Mouse (Mus musculus) gonadal fat pad, adult 2 months (tissue): ENCODE data around the gene Olfr944. TPM values are rescaled to one million over a fixed set of nuclear protein-coding genes. Genes with fewer than 3 reads are reported as not detected.

Experiments
- DNase-seq: peaks from one replicate; pipeline ENCODE4 v3.0.0-alpha.2; 2012; ENCODE audit warnings: low read depth
- polyA plus RNA-seq: library from polyadenylated mRNA; depleted of rRNA; stranded (reverse); fragments of >200 nt; gene quantifications from 2 replicates; pipeline ENCODE4 v1.2.3, GENCODE M21; 2012; rRNA removed

The Olfr944 gene
- not detected in 2 replicates for polyA plus RNA-seq

- no peak for DNase-seq
These were observed at the start of gene Olfr944 for GRCm38 (mm10) chr9:39201620-39202019. Gene Olfr944, plus strand, starts transcription at chr9:39201920.

- no peak for DNase-seq
These were observed 49.3 kb upstream of the Olfr944 start for GRCm38 (mm10) chr9:39152401-39152800.

- no peak for DNase-seq
These were observed 35.7 kb upstream of the Olfr944 start, which contains the start of gene Olfr943 for GRCm38 (mm10) chr9:39166004-39166403. Gene Olfr943, plus strand, starts transcription at chr9:39166304.

- DNase-seq = no peak
These were observed 48.2 kb downstream of the Olfr944 start, which contains the start of gene Olfr1537 for GRCm38 (mm10) chr9:39249894-39250293. Gene Olfr1537, minus strand, starts transcription at chr9:39249994.

Other genes with a start within 250 kb of the Olfr944 start
- not detected in 2 replicates for gene Olfr933, start 229.6 kb upstream of the Olfr944 start, polyA plus RNA-seq
- not detected in 2 replicates for gene Olfr934, start 213.6 kb upstream of the Olfr944 start, polyA plus RNA-seq
- not detected in 2 replicates for gene Olfr935, start 202.2 kb upstream of the Olfr944 start, polyA plus RNA-seq
- gene Olfr146, start 178.5 kb upstream of the Olfr944 start, polyA plus RNA-seq = not detected in 2 replicates
- not detected in 2 replicates for gene Olfr937, start 137.0 kb upstream of the Olfr944 start, polyA plus RNA-seq
- not detected in 2 replicates for gene Olfr938, start 123.0 kb upstream of the Olfr944 start, polyA plus RNA-seq
- not detected in 2 replicates for gene Olfr27, start 73.8 kb upstream of the Olfr944 start, polyA plus RNA-seq
- not detected in 2 replicates for gene Olfr943, start 35.6 kb upstream of the Olfr944 start, polyA plus RNA-seq
- gene Olfr1537, start 48.1 kb downstream of the Olfr944 start, polyA plus RNA-seq = not detected in 2 replicates
- gene Olfr945, start 74.9 kb downstream of the Olfr944 start, polyA plus RNA-seq = not detected in 2 replicates
- gene Olfr948, start 124.1 kb downstream of the Olfr944 start, polyA plus RNA-seq = not detected in 2 replicates
- gene Olfr951, start 185.5 kb downstream of the Olfr944 start, polyA plus RNA-seq = not detected in 2 replicates
- gene Olfr952, start 225.2 kb downstream of the Olfr944 start, polyA plus RNA-seq = not detected in 2 replicates